Mouse (Mus musculus) gastrocnemius, postnatal 4 days (tissue): ENCODE measurements at regions not wholly inside any gene's neighbourhood (a gene's known extent, or its start where the extent isn't known, plus 50 kb on each side); places are given as distances from the start of the nearest gene placed in this dataset.
"Not testable (repeated sequence)": the region's sequence is repeated elsewhere in the genome, so short reads cannot be mapped to it uniquely, and the experiment has no call there.

Source experiments
- DNase-seq, 2 experiments: peaks; one replicate each; pipeline ENCODE4 v3.0.0; 2021 to 2022; ENCODE audit warnings: low spot score in 2 of 2, mixed read lengths in 2 of 2

- DNase-seq, result not testable (repeated sequence)
Observed at GRCm38 (mm10) chr12:80055894-80056293, 56.9 kb downstream of the Zfp36l1 start.

GRCm38 (mm10) chr12:80055394-80055793 lies 57.4 kb downstream of the Zfp36l1 start:
- no peak for DNase-seq

GRCm38 (mm10) chr12:80054655-80055037 lies 58.2 kb downstream of the Zfp36l1 start:
- DNase-seq, result no peak

GRCm38 (mm10) chr12:80053902-80054654 lies 58.7 kb downstream of the Zfp36l1 start:
- no peak for DNase-seq

- DNase-seq, result no peak
Observed at GRCm38 (mm10) chr12:80048215-80048979, 64.4 kb downstream of the Zfp36l1 start.

- no peak for DNase-seq
Observed at GRCm38 (mm10) chr12:80046625-80047303, 66.0 kb downstream of the Zfp36l1 start.

- no peak for DNase-seq
Observed at GRCm38 (mm10) chr12:80041510-80042324, 71.1 kb downstream of the Zfp36l1 start.

- DNase-seq, result no peak
Observed at GRCm38 (mm10) chr12:80041012-80041411, 71.8 kb downstream of the Zfp36l1 start.

- DNase-seq, result no peak
Observed at GRCm38 (mm10) chr12:80040233-80040632, 72.6 kb downstream of the Zfp36l1 start.

GRCm38 (mm10) chr12:80039150-80039549 lies 73.7 kb downstream of the Zfp36l1 start:
- no peak for DNase-seq

GRCm38 (mm10) chr12:80035500-80036271 lies 77.1 kb downstream of the Zfp36l1 start:
- DNase-seq, result no peak

- DNase-seq, result no peak
Observed at GRCm38 (mm10) chr12:80034963-80035411, 77.8 kb downstream of the Zfp36l1 start.

GRCm38 (mm10) chr12:80034100-80034499 lies 78.7 kb downstream of the Zfp36l1 start:
- no peak for DNase-seq

- DNase-seq, result no peak
Observed at GRCm38 (mm10) chr12:80032520-80032919, 80.3 kb downstream of the Zfp36l1 start.

- DNase-seq, result no peak
Observed at GRCm38 (mm10) chr12:80028301-80028700, 84.5 kb downstream of the Zfp36l1 start.

- DNase-seq, result no peak
Observed at GRCm38 (mm10) chr12:80023107-80024078, 89.4 kb downstream of the Zfp36l1 start.

- DNase-seq, result no peak
Observed at GRCm38 (mm10) chr12:80022181-80023106, 90.4 kb downstream of the Zfp36l1 start.

- no peak for DNase-seq
Observed at GRCm38 (mm10) chr12:80021030-80021473, 91.8 kb downstream of the Zfp36l1 start.
